In the genomic region with DNA sequence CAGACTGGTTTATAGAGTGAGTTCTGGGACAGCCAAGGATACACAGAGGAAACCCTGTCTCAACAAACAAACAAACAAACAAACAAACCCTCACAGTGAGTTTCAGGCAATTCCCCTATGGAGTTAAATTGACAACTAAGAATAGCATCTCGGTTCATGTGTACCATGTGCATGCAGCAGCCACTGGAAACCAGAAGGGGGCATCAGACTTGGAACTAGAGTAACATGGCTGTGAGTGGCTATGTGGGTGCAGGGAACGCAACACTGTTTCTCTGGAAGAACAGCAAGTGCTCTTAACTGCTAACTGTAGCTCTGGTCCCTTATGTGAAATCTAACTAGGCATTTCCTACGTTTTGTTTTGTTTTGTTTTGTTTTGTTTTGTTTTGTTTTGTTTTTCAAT, we compare ENCODE assay signal across 18 mouse cellular contexts. TPM values are rescaled to one million over a fixed set of nuclear protein-coding genes. Genes with fewer than 3 reads are reported as not detected.
DNase-seq lines count a peak whose midpoint lies in the region; ATAC-seq and TF ChIP-seq lines count a peak whose summit lies in the region.
"Had no signal": no experiment of that assay in that cellular context is flagged by ENCODE, and none has a peak within 500 bp of the region (broad histone marks: within the 10 kb centered on the region; RNA-seq: fewer than 3 reads in every experiment).

No protein-coding gene starts in this region.

- intact Hi-C loops in heart, adult 2 months (cut with DNase I) = no loop called here

- H3K36me3 ChIP-seq in heart, adult 2 months (ENCODE audit: control insufficient read depth, insufficient read depth, low read length) = no peaks in the 10 kb centered on the region; the same call in 1 of the 2 replicates
- H3K36me3 ChIP-seq in liver, postnatal 0 days (replicated peaks; ENCODE audit: insufficient read depth, low read length) = no peaks in the 10 kb centered on the region
- H3K36me3 ChIP-seq in liver, embryonic 12.5 days = no peaks in the 10 kb centered on the region
- H3K36me3 ChIP-seq in E14TG2a.4 (ENCODE audit: insufficient read depth, low read length) = peaks cover 41% of the 10 kb centered on the region
- H3K36me3 ChIP-seq: hindbrain, embryonic 12.5 days; liver, embryonic 15.5 days had no signal

- no peaks in the 10 kb centered on the region for H3K79me2 ChIP-seq in heart, adult 2 months (replicated peaks; ENCODE audit: control insufficient read depth, insufficient read depth, low read length)

- no peak for TF ChIP-seq EP300 in heart, adult 2 months (IDR thresholded peaks at IDR 0.05; ENCODE audit: insufficient read depth, low read depth, low read length)
- TF ChIP-seq EP300 in liver, postnatal 0 days (IDR thresholded peaks at IDR 0.05; ENCODE audit: low read depth) = no peak

- WGBS in heart, adult 2 months = 57% methylated on average over 3 of the region's 3 CpGs
- 67% methylated on average over 3 of the region's 3 CpGs for WGBS in liver, postnatal 0 days (ENCODE audit: insufficient replicate concordance)
- 56% methylated on average over 3 of the region's 3 CpGs for WGBS in liver, embryonic 12.5 days (ENCODE audit: insufficient replicate concordance)

- H3K4me1 ChIP-seq in heart, adult 2 months (ENCODE audit: control insufficient read depth, insufficient read depth, low read length) = no peaks in the 10 kb centered on the region
- H3K4me1 ChIP-seq in liver, postnatal 0 days (ENCODE audit: insufficient read depth) = peaks cover 11% of the 10 kb centered on the region; the same call in 1 of the 2 replicates
- H3K4me1 ChIP-seq in liver, embryonic 12.5 days = peaks cover 11% of the 10 kb centered on the region
- peaks cover 65% of the 10 kb centered on the region for H3K4me1 ChIP-seq in E14TG2a.4 (replicated peaks; ENCODE audit: low read depth, low read length)

- H3K4me2 ChIP-seq in liver, postnatal 0 days (ENCODE audit: low read depth, low read length) = no peak overlapping the region
- no peak overlapping the region for H3K4me2 ChIP-seq in liver, embryonic 12.5 days
- H3K4me2 ChIP-seq: hindbrain, embryonic 12.5 days; liver, embryonic 15.5 days had no signal

- no peaks in the 10 kb centered on the region for H3K9me3 ChIP-seq in liver, postnatal 0 days (ENCODE audit: low read length)
- H3K9me3 ChIP-seq in liver, embryonic 12.5 days (replicated peaks) = no peaks in the 10 kb centered on the region
- no peaks in the 10 kb centered on the region for H3K9me3 ChIP-seq in E14TG2a.4 (ENCODE audit: low read length)
- H3K9me3 ChIP-seq: hindbrain, embryonic 12.5 days; liver, embryonic 15.5 days; megakaryocyte, embryonic 14.5 days had no signal

- H3K27ac ChIP-seq in heart, adult 2 months = no peak overlapping the region
- no peak overlapping the region for H3K27ac ChIP-seq in liver, postnatal 0 days (ENCODE audit: low read depth)
- no peak overlapping the region for H3K27ac ChIP-seq in liver, embryonic 12.5 days
- H3K27ac ChIP-seq: hindbrain, embryonic 12.5 days; liver, embryonic 15.5 days had no signal

- H3K4me3 ChIP-seq in heart, adult 2 months = no peak overlapping the region
- H3K4me3 ChIP-seq in liver, postnatal 0 days (ENCODE audit: low read depth, low read length) = no peak overlapping the region
- no peak overlapping the region for H3K4me3 ChIP-seq in liver, embryonic 12.5 days
- H3K4me3 ChIP-seq in E14TG2a.4 (replicated peaks; ENCODE audit: low read length) = no peak overlapping the region
- H3K4me3 ChIP-seq: hindbrain, embryonic 12.5 days; liver, embryonic 15.5 days; megakaryocyte, embryonic 14.5 days had no signal

- DNase-seq in heart, adult 2 months = no peak
- no peak for DNase-seq in heart, adult 11 months
- no peak for DNase-seq in liver, postnatal 0 days
- no peak for DNase-seq in frontal cortex, postnatal 10 days (ENCODE audit: low spot score in 2 of 2)
- no peak for DNase-seq in cerebellum, postnatal 25 days
- DNase-seq: adrenal gland, adult 2 months; cerebellum, postnatal 36 days; gastrocnemius, postnatal 36 days; kidney, adult 8-10 months; spleen, adult 18-20 months had no signal

- peak; percentile 49 for TF ChIP-seq CTCF in heart, adult 2 months (IDR thresholded peaks at IDR 0.05)
- TF ChIP-seq CTCF in liver, postnatal 0 days (IDR thresholded peaks at IDR 0.05; ENCODE audit: low read depth) = peak; percentile 56
- peak; percentile 85 for TF ChIP-seq CTCF in E14TG2a.4 (conservative IDR thresholded peaks at IDR 0.05; ENCODE audit: low read length)

- no peak overlapping the region for H3K9ac ChIP-seq in heart, adult 2 months (ENCODE audit: low read depth, low read length)
- no peak overlapping the region for H3K9ac ChIP-seq in liver, postnatal 0 days (replicated peaks)
- no peak overlapping the region for H3K9ac ChIP-seq in liver, embryonic 12.5 days
- H3K9ac ChIP-seq: hindbrain, embryonic 12.5 days; liver, embryonic 15.5 days had no signal

- TF ChIP-seq POLR2A in heart, adult 2 months (IDR thresholded peaks at IDR 0.05; ENCODE audit: insufficient read depth, low read depth, low read length) = no peak

- no peaks in the 10 kb centered on the region for H3K27me3 ChIP-seq in heart, adult 2 months (ENCODE audit: control insufficient read depth, insufficient read depth, low read length)
- H3K27me3 ChIP-seq in liver, postnatal 0 days (ENCODE audit: insufficient read depth, low read length) = 0 out of 2 replicates have a peak, but pooled peaks cover under 1% of the 10 kb centered on the region
- H3K27me3 ChIP-seq in liver, embryonic 12.5 days (replicated peaks) = peaks cover 63% of the 10 kb centered on the region
- peaks cover 12% of the 10 kb centered on the region for H3K27me3 ChIP-seq in E14TG2a.4 (ENCODE audit: insufficient read depth, low read length)

- ATAC-seq in liver, postnatal 0 days = no peak
- no peak for ATAC-seq in liver, embryonic 12.5 days
- peak; percentile 76 for ATAC-seq in erythroblast, adult 5-6 weeks (replicated peaks; ENCODE audit: low FRiP score, poor library complexity, severe bottlenecking)
- ATAC-seq: forebrain, embryonic 16.5 days had no signal

RNA-seq across cellular contexts. Expression of a gene that starts 3.9 kb away (rescaled TPM):
- 10 to 100 TPM; 77.6 to 87.3 TPM for total RNA-seq in heart, adult 2 months (2021)
- 55.1 and 68.3 TPM in 2 replicates for polyA plus RNA-seq in heart, adult 2 months (2012; rRNA removed)
- 0.26 and 0.50 TPM in 2 replicates for polyA plus RNA-seq in liver, postnatal 0 days (2015; fragmentation: Nextera tagmentation; extraction: Ambion mirVana)
- 0.23 and 0.47 TPM in 2 replicates for polyA plus RNA-seq in liver, embryonic 12.5 days (2016; fragmentation: Nextera tagmentation; extraction: Ambion mirVana)
- total RNA-seq in erythroblast, adult 5-6 weeks (2015; ENCODE audit: low replicate concordance) = not detected in 2 replicates
- not detected in 2 replicates for total RNA-seq in erythroblast, adult 5-6 weeks (2017; ENCODE audit: low replicate concordance)
- total RNA-seq: monocyte, adult 5-6 weeks had no signal

RNA-seq across cellular contexts. Expression of a gene that starts 8.3 kb away (rescaled TPM):
- total RNA-seq in heart, adult 2 months (2021) = 1 to 10 TPM in 1 of 2 experiments, under 1 TPM in 1; 0.81 to 1.2 TPM
- polyA plus RNA-seq in heart, adult 2 months (2012; rRNA removed) = 3.9 and 4.9 TPM in 2 replicates
- 1.5 and 1.7 TPM in 2 replicates for polyA plus RNA-seq in liver, postnatal 0 days (2015; fragmentation: Nextera tagmentation; extraction: Ambion mirVana)
- 11.0 and 11.3 TPM in 2 replicates for polyA plus RNA-seq in liver, embryonic 12.5 days (2016; fragmentation: Nextera tagmentation; extraction: Ambion mirVana)
- 2.3 TPM in 1 of 2 replicates, not detected in the other for total RNA-seq in erythroblast, adult 5-6 weeks (2015; ENCODE audit: low replicate concordance)
- total RNA-seq in erythroblast, adult 5-6 weeks (2017; ENCODE audit: low replicate concordance) = not detected in 2 replicates

RNA-seq across cellular contexts. Expression of a gene that starts 9.1 kb away (rescaled TPM):
- under 1 TPM in 1 of 2 experiments, not detected in 1; 0.23 TPM for total RNA-seq in heart, adult 2 months (2021)
- polyA plus RNA-seq in heart, adult 2 months (2012; rRNA removed) = 0.18 and 0.35 TPM in 2 replicates
- 0.15 and 0.29 TPM in 2 replicates for polyA plus RNA-seq in liver, postnatal 0 days (2015; fragmentation: Nextera tagmentation; extraction: Ambion mirVana)
- 0.31 and 0.38 TPM in 2 replicates for polyA plus RNA-seq in liver, embryonic 12.5 days (2016; fragmentation: Nextera tagmentation; extraction: Ambion mirVana)
- total RNA-seq in erythroblast, adult 5-6 weeks (2015; ENCODE audit: low replicate concordance) = not detected in 2 replicates
- not detected in 2 replicates for total RNA-seq in erythroblast, adult 5-6 weeks (2017; ENCODE audit: low replicate concordance)
- total RNA-seq: gastrocnemius, postnatal 36 days; monocyte, adult 5-6 weeks had no signal

RNA-seq across cellular contexts. Expression of a gene that starts 18.5 kb away (rescaled TPM):
- total RNA-seq in heart, adult 2 months (2021) = 10 to 100 TPM; 35.7 to 45.2 TPM
- polyA plus RNA-seq in heart, adult 2 months (2012; rRNA removed) = 32.8 and 37.2 TPM in 2 replicates
- 30.8 and 35.8 TPM in 2 replicates for polyA plus RNA-seq in liver, postnatal 0 days (2015; fragmentation: Nextera tagmentation; extraction: Ambion mirVana)
- polyA plus RNA-seq in liver, embryonic 12.5 days (2016; fragmentation: Nextera tagmentation; extraction: Ambion mirVana) = 53.4 and 58.3 TPM in 2 replicates
- 65.3 and 78.0 TPM in 2 replicates for total RNA-seq in erythroblast, adult 5-6 weeks (2015; ENCODE audit: low replicate concordance)
- 137 and 154 TPM in 2 replicates for total RNA-seq in erythroblast, adult 5-6 weeks (2017; ENCODE audit: low replicate concordance)

RNA-seq across cellular contexts. Expression of a gene that starts 20.9 kb away (rescaled TPM):
- total RNA-seq in heart, adult 2 months (2021) = 10 to 100 TPM; 35.2 to 38.3 TPM
- 38.4 and 38.6 TPM in 2 replicates for polyA plus RNA-seq in heart, adult 2 months (2012; rRNA removed)
- 56.8 and 57.1 TPM in 2 replicates for polyA plus RNA-seq in liver, postnatal 0 days (2015; fragmentation: Nextera tagmentation; extraction: Ambion mirVana)
- 65.1 and 65.2 TPM in 2 replicates for polyA plus RNA-seq in liver, embryonic 12.5 days (2016; fragmentation: Nextera tagmentation; extraction: Ambion mirVana)
- 16.7 and 17.6 TPM in 2 replicates for total RNA-seq in erythroblast, adult 5-6 weeks (2015; ENCODE audit: low replicate concordance)
- total RNA-seq in erythroblast, adult 5-6 weeks (2017; ENCODE audit: low replicate concordance) = 10.7 and 15.9 TPM in 2 replicates

Comparison
In these comparisons a context has a peak if more than half of its experiments do, and no peak if none do; other contexts are left out.
1. RNA of a gene that starts 3.9 kb away (polyA plus RNA-seq): 55.1 to 68.3 TPM in heart, adult 2 months; 0.26 to 0.50 TPM in liver, postnatal 0 days and 0.23 to 0.47 TPM in liver, embryonic 12.5 days; every median in the first group is over 10 times any median in the second.
2. Peak in every context shown above with its lines, with median percentiles within 50 percentile points of each other: CTCF ChIP-seq.